Mouse (Mus musculus): ENCODE measurements around the gene Olfr487. TPM values are rescaled to one million over a fixed set of nuclear protein-coding genes. Genes with fewer than 3 reads are reported as not detected.
"Not testable (repeated sequence)": the region's sequence is repeated elsewhere in the genome, so short reads cannot be mapped to it uniquely, and the experiment has no call there.

The Olfr487 gene
- polyA plus RNA-seq (2015; fragmentation: Nextera tagmentation; extraction: Ambion mirVana) = not detected in 2 replicates

- H3K4me3 ChIP-seq (ENCODE audit: low read length); H3K27me3 ChIP-seq (replicated peaks; ENCODE audit: control insufficient read depth, insufficient read depth, low read length); H3K27ac ChIP-seq (ENCODE audit: low read length); H3K9ac ChIP-seq (ENCODE audit: low read depth, low read length); H3K9me3 ChIP-seq (ENCODE audit: control insufficient read depth, low read length); H3K4me2 ChIP-seq (ENCODE audit: low read depth, low read length); H3K4me1 ChIP-seq (ENCODE audit: control insufficient read depth, insufficient read depth, low read length); H3K36me3 ChIP-seq (ENCODE audit: control insufficient read depth, insufficient read depth, low read length); ATAC-seq: not testable (repeated sequence)
Observed at GRCm38 (mm10) chr7:108214536-108214935, at the start of gene Olfr487. Olfr487 (minus strand) TSS chr7:108214636.

DNA sequence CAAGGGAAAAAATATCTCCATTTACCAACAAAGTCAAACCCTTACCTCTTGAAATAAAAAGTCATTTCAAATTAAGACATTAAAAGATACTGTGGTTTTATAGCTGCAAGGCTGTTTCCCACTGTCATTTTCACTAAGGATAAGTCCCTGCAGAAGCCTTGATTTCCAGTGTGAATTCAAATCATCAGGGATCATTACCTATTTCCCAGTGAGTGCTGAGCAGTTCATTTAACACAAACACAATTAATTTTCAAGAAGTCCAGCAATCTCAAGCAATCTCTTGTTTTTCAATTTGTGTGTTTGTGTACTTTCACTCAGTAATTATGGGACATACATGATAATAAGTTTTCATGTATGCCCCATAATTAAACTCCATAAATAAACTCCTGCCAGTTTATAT, 43.8 kb upstream of the Olfr487 start, which contains the start of gene Olfr488:
Olfr488 (minus strand) TSS at position 101 of the 400 bp plus-strand sequence.
- Histone ChIP-seq H3K36me3 (ENCODE audit: control insufficient read depth, insufficient read depth, low read length) (no peaks in the 10 kb centered on the region), H3K4me3 (ENCODE audit: low read length) (no peak within 1 kb of the TSS), H3K9ac (ENCODE audit: low read depth, low read length) (no peak within 1 kb of the TSS), H3K4me1 (ENCODE audit: control insufficient read depth, insufficient read depth, low read length) (no peaks in the 10 kb centered on the region), H3K27me3 (replicated peaks; ENCODE audit: control insufficient read depth, insufficient read depth, low read length) (no peaks in the 10 kb centered on the region), H3K27ac (ENCODE audit: low read length) (no peak within 1 kb of the TSS), H3K4me2 (ENCODE audit: low read depth, low read length) (no peak within 1 kb of the TSS), H3K9me3 (ENCODE audit: control insufficient read depth, low read length) (no peaks in the 10 kb centered on the region)
- no peak for ATAC-seq

- Histone ChIP-seq H3K4me1 (ENCODE audit: control insufficient read depth, insufficient read depth, low read length) (no peaks in the 10 kb centered on the region), H3K4me2 (ENCODE audit: low read depth, low read length) (no peak overlapping the region), H3K27ac (ENCODE audit: low read length) (no peak overlapping the region), H3K9ac (ENCODE audit: low read depth, low read length) (no peak overlapping the region), H3K4me3 (ENCODE audit: low read length) (no peak overlapping the region), H3K36me3 (ENCODE audit: control insufficient read depth, insufficient read depth, low read length) (no peaks in the 10 kb centered on the region), H3K9me3 (ENCODE audit: control insufficient read depth, low read length) (no peaks in the 10 kb centered on the region), H3K27me3 (replicated peaks; ENCODE audit: control insufficient read depth, insufficient read depth, low read length) (no peaks in the 10 kb centered on the region)
- 71% methylated on average over 3 of the region's 3 CpGs for WGBS
- no peak for ATAC-seq
Observed at GRCm38 (mm10) chr7:108233551-108233950, 19.1 kb upstream of the Olfr487 start.

GRCm38 (mm10) chr7:108196938-108197337, 17.5 kb downstream of the Olfr487 start:
- no peak overlapping the region for H3K27ac ChIP-seq (ENCODE audit: low read length)
- no peaks in the 10 kb centered on the region for H3K36me3 ChIP-seq (ENCODE audit: control insufficient read depth, insufficient read depth, low read length)
- H3K9ac ChIP-seq (ENCODE audit: low read depth, low read length) = no peak overlapping the region
- H3K4me1 ChIP-seq (ENCODE audit: control insufficient read depth, insufficient read depth, low read length) = no peaks in the 10 kb centered on the region
- no peak overlapping the region for H3K4me3 ChIP-seq (ENCODE audit: low read length)
- H3K9me3 ChIP-seq (ENCODE audit: control insufficient read depth, low read length) = no peaks in the 10 kb centered on the region
- no peak for ATAC-seq
- WGBS = 72% methylated on average over 6 of the region's 6 CpGs
- no peaks in the 10 kb centered on the region for H3K27me3 ChIP-seq (replicated peaks; ENCODE audit: control insufficient read depth, insufficient read depth, low read length)
- H3K4me2 ChIP-seq (ENCODE audit: low read depth, low read length) = no peak overlapping the region

GRCm38 (mm10) chr7:108196337-108196736, 18.1 kb downstream of the Olfr487 start:
- not testable (repeated sequence) for H3K9ac ChIP-seq (ENCODE audit: low read depth, low read length); H3K4me1 ChIP-seq (ENCODE audit: control insufficient read depth, insufficient read depth, low read length); H3K36me3 ChIP-seq (ENCODE audit: control insufficient read depth, insufficient read depth, low read length); H3K4me3 ChIP-seq (ENCODE audit: low read length); ATAC-seq; H3K9me3 ChIP-seq (ENCODE audit: control insufficient read depth, low read length); H3K27me3 ChIP-seq (replicated peaks; ENCODE audit: control insufficient read depth, insufficient read depth, low read length); H3K27ac ChIP-seq (ENCODE audit: low read length); H3K4me2 ChIP-seq (ENCODE audit: low read depth, low read length)
- 58% methylated on average over 3 of the region's 3 CpGs for WGBS

DNA sequence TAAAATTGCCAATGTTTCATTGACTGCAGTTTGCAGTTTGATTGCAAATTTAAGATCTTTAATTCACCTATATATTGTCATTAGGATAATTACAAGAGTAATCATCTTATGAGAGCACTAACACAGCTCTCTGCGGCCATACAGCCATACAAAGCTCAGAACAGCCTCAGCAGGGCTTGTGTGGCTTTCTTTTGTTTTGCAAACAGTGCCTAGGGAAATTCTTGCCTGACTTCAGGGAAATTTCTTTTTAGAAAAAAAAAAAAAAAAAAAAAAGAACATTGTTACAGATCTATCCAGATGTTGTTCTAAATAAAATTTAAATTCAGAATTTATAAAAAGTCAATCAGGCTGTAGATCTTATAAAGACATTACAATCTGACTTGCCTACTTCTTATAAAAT, 21.7 kb downstream of the Olfr487 start:
- not testable (repeated sequence) for H3K9me3 ChIP-seq (ENCODE audit: control insufficient read depth, low read length); H3K4me1 ChIP-seq (ENCODE audit: control insufficient read depth, insufficient read depth, low read length); H3K4me2 ChIP-seq (ENCODE audit: low read depth, low read length); ATAC-seq; H3K4me3 ChIP-seq (ENCODE audit: low read length); H3K27ac ChIP-seq (ENCODE audit: low read length); H3K9ac ChIP-seq (ENCODE audit: low read depth, low read length); H3K27me3 ChIP-seq (replicated peaks; ENCODE audit: control insufficient read depth, insufficient read depth, low read length); H3K36me3 ChIP-seq (ENCODE audit: control insufficient read depth, insufficient read depth, low read length)
- WGBS = 65% methylated on average over 1 of the region's 1 CpGs

DNA sequence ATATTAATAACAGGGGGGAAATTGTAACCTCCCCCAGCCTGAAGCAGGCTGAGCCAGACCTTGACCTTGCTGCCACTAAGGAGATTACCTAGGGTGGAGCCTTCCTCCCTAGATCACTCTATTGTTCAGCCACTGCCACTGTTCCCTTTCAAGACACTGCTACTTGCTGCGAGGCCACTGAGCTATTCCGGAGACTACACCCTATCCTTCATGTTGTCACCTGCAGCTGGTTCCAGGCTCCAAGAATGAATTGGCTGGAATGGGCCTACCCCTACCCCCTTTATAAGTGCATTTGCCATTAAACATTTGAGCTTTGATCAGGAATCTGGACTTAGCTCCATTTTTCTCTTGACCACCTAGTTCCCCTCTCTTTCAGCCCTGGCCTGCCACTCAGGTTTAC, 23.2 kb downstream of the Olfr487 start:
- not testable (repeated sequence) for H3K27ac ChIP-seq (ENCODE audit: low read length); H3K9ac ChIP-seq (ENCODE audit: low read depth, low read length); H3K4me2 ChIP-seq (ENCODE audit: low read depth, low read length); H3K36me3 ChIP-seq (ENCODE audit: control insufficient read depth, insufficient read depth, low read length); ATAC-seq; H3K4me3 ChIP-seq (ENCODE audit: low read length); H3K4me1 ChIP-seq (ENCODE audit: control insufficient read depth, insufficient read depth, low read length); H3K9me3 ChIP-seq (ENCODE audit: control insufficient read depth, low read length); H3K27me3 ChIP-seq (replicated peaks; ENCODE audit: control insufficient read depth, insufficient read depth, low read length)
- WGBS = 47% methylated on average over 2 of the region's 2 CpGs

DNA sequence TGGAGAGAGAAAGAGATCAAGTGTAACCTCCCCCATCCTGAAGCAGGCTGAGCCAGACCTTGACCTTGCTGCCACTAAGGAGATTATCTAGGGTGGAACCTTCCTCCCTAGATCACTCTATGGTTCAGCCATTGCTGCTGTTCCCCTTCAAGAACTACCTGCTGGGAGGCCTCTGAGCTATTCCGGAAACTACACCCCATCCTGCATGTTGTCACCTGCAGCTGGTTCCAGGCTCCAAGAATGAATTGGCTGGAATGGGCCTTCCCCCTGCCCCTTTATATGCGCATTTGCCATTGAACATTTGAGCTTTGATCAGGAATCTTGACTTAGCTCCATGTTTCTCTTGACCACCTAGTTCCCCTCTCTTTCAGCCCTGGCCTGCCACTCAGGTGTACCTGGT, 29.2 kb downstream of the Olfr487 start:
- WGBS = 84% methylated on average over 2 of the region's 2 CpGs
- not testable (repeated sequence) for ATAC-seq; H3K4me1 ChIP-seq (ENCODE audit: control insufficient read depth, insufficient read depth, low read length); H3K4me3 ChIP-seq (ENCODE audit: low read length); H3K27ac ChIP-seq (ENCODE audit: low read length); H3K27me3 ChIP-seq (replicated peaks; ENCODE audit: control insufficient read depth, insufficient read depth, low read length); H3K4me2 ChIP-seq (ENCODE audit: low read depth, low read length); H3K9me3 ChIP-seq (ENCODE audit: control insufficient read depth, low read length); H3K36me3 ChIP-seq (ENCODE audit: control insufficient read depth, insufficient read depth, low read length); H3K9ac ChIP-seq (ENCODE audit: low read depth, low read length)

DNA sequence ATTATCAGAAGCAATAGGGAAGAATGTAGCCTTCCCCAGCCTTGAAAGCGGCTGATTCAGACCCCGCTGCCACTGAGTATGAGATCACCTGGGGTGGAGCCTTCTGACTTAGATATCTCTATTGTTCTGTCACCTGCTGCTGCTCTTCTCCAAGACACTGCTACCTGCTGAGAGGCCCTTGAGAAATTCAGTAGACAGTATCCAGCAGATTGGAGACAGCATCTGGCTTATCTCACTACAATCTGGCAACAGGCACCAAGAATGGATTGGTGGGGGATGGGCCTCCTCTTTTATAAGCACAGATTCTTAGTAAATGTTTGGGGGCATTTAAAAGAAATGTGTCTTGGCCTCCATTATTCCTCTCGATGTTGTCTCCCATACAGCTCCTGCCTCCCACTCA, 30.0 kb downstream of the Olfr487 start:
- not testable (repeated sequence) for H3K9me3 ChIP-seq (ENCODE audit: control insufficient read depth, low read length); H3K9ac ChIP-seq (ENCODE audit: low read depth, low read length); H3K27me3 ChIP-seq (replicated peaks; ENCODE audit: control insufficient read depth, insufficient read depth, low read length); H3K4me2 ChIP-seq (ENCODE audit: low read depth, low read length); ATAC-seq; H3K36me3 ChIP-seq (ENCODE audit: control insufficient read depth, insufficient read depth, low read length); H3K4me1 ChIP-seq (ENCODE audit: control insufficient read depth, insufficient read depth, low read length); H3K4me3 ChIP-seq (ENCODE audit: low read length); H3K27ac ChIP-seq (ENCODE audit: low read length)
- WGBS = 65% methylated on average over 3 of the region's 3 CpGs

DNA sequence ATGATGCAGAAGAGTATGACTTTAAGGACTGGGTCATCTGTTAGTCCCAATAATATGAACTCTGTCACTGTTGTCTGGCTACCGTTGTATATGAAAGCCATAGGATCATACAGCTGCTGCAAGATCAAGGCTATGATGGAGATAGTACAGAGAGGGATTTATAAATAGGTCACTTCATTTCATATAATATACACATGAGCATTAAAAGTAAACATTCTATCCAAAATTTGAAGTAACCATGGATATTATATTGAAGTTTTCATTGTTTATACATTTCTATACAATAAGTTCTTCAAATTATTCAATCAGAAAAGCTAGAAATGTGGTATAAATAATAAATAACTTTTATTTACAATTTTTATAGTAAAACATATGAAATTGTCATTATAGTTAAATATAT, 41.8 kb downstream of the Olfr487 start, which contains the start of gene Olfr486:
Olfr486 (minus strand) TSS at position 101 of the 400 bp plus-strand sequence.
- not testable (repeated sequence) for H3K9me3 ChIP-seq (ENCODE audit: control insufficient read depth, low read length); H3K36me3 ChIP-seq (ENCODE audit: control insufficient read depth, insufficient read depth, low read length); H3K4me3 ChIP-seq (ENCODE audit: low read length); H3K4me1 ChIP-seq (ENCODE audit: control insufficient read depth, insufficient read depth, low read length); H3K27me3 ChIP-seq (replicated peaks; ENCODE audit: control insufficient read depth, insufficient read depth, low read length); ATAC-seq; H3K9ac ChIP-seq (ENCODE audit: low read depth, low read length); H3K4me2 ChIP-seq (ENCODE audit: low read depth, low read length); H3K27ac ChIP-seq (ENCODE audit: low read length)
- 100% methylated on average over 1 of the region's 1 CpGs for WGBS
